Mouse (Mus musculus): ENCODE data around the gene Rbpjl. TPM values are rescaled to one million over a fixed set of nuclear protein-coding genes. Genes with fewer than 3 reads are reported as not detected.
A peak's percentile ranks its signal among the peaks of the same experiment; 100 is the strongest.

The Rbpjl gene
- polyA plus RNA-seq, 1 experiment from 2014 or later: 0.14 TPM

- Histone ChIP-seq H3K9me3 (ENCODE audit: control insufficient read depth, low read depth, low read length) (no peaks in the 10 kb centered on the region), H3K36me3 (ENCODE audit: control insufficient read depth, insufficient read depth, low read length) (no peaks in the 10 kb centered on the region), H3K4me2 (replicated peaks; ENCODE audit: low read depth, low read length) (no peak overlapping the region), H3K4me3 (ENCODE audit: low read depth, low read length) (no peak overlapping the region), H3K27me3 (ENCODE audit: control insufficient read depth, insufficient read depth, low read length) (no peaks in the 10 kb centered on the region), H3K4me1 (ENCODE audit: control insufficient read depth, insufficient read depth, low read length) (peaks cover 85% of the 10 kb centered on the region), H3K9ac (replicated peaks; ENCODE audit: low read depth, low read length) (no peak overlapping the region), H3K27ac (ENCODE audit: low read length) (peak overlapping the region; percentile 82; the same call in 1 of the 2 replicates)
- ATAC-seq (ENCODE audit: insufficient number of reproducible peaks, insufficient read depth, low FRiP score, low read depth): no peak
- WGBS: 35% methylated on average over 5 of the region's 5 CpGs
These were observed 32.5 kb downstream of the Rbpjl start for GRCm38 (mm10) chr2:164435216-164436090.

GRCm38 (mm10) chr2:164436215-164436913 is 33.4 kb downstream of the Rbpjl start:
- no peak for ATAC-seq (ENCODE audit: insufficient number of reproducible peaks, insufficient read depth, low FRiP score, low read depth)
- Histone ChIP-seq H3K4me2 (replicated peaks; ENCODE audit: low read depth, low read length) (peak overlapping the region; percentile 26), H3K4me3 (ENCODE audit: low read depth, low read length) (no peak overlapping the region), H3K36me3 (ENCODE audit: control insufficient read depth, insufficient read depth, low read length) (no peaks in the 10 kb centered on the region), H3K9ac (replicated peaks; ENCODE audit: low read depth, low read length) (0 out of 2 replicates have a peak overlapping the region, but pooled peaks have one; percentile 10), H3K27ac (ENCODE audit: low read length) (peak overlapping the region; percentile 82), H3K4me1 (ENCODE audit: control insufficient read depth, insufficient read depth, low read length) (peaks cover 77% of the 10 kb centered on the region), H3K9me3 (ENCODE audit: control insufficient read depth, low read depth, low read length) (no peaks in the 10 kb centered on the region), H3K27me3 (ENCODE audit: control insufficient read depth, insufficient read depth, low read length) (no peaks in the 10 kb centered on the region)
- 25% methylated on average over 8 of the region's 8 CpGs for WGBS

- 41% methylated on average over 3 of the region's 3 CpGs for WGBS
- H3K27ac ChIP-seq (ENCODE audit: low read length): peak overlapping the region; percentile 82; the same call in 1 of the 2 replicates
- H3K36me3 ChIP-seq (ENCODE audit: control insufficient read depth, insufficient read depth, low read length): no peaks in the 10 kb centered on the region
- 0 out of 2 replicates have a peak overlapping the region, but pooled peaks have one; percentile 10 for H3K9ac ChIP-seq (replicated peaks; ENCODE audit: low read depth, low read length)
- H3K9me3 ChIP-seq (ENCODE audit: control insufficient read depth, low read depth, low read length): no peaks in the 10 kb centered on the region
- no peak overlapping the region for H3K4me3 ChIP-seq (ENCODE audit: low read depth, low read length)
- ATAC-seq (ENCODE audit: insufficient number of reproducible peaks, insufficient read depth, low FRiP score, low read depth): peak; percentile 34; the same call in 1 of the 2 replicates
- peaks cover 76% of the 10 kb centered on the region for H3K4me1 ChIP-seq (ENCODE audit: control insufficient read depth, insufficient read depth, low read length)
- no peaks in the 10 kb centered on the region for H3K27me3 ChIP-seq (ENCODE audit: control insufficient read depth, insufficient read depth, low read length)
- peak overlapping the region; percentile 26 for H3K4me2 ChIP-seq (replicated peaks; ENCODE audit: low read depth, low read length)
These were observed 34.0 kb downstream of the Rbpjl start for GRCm38 (mm10) chr2:164436961-164437360.

GRCm38 (mm10) chr2:164437710-164438109 is 34.8 kb downstream of the Rbpjl start:
- peak overlapping the region; percentile 26 for H3K4me2 ChIP-seq (replicated peaks; ENCODE audit: low read depth, low read length)
- peak overlapping the region; percentile 86 for H3K27ac ChIP-seq (ENCODE audit: low read length)
- ATAC-seq (ENCODE audit: insufficient number of reproducible peaks, insufficient read depth, low FRiP score, low read depth): no peak
- H3K4me1 ChIP-seq (ENCODE audit: control insufficient read depth, insufficient read depth, low read length): peaks cover 69% of the 10 kb centered on the region
- no peak overlapping the region for H3K4me3 ChIP-seq (ENCODE audit: low read depth, low read length)
- H3K9me3 ChIP-seq (ENCODE audit: control insufficient read depth, low read depth, low read length): no peaks in the 10 kb centered on the region
- H3K9ac ChIP-seq (replicated peaks; ENCODE audit: low read depth, low read length): 0 out of 2 replicates have a peak overlapping the region, but pooled peaks have one; percentile 6
- H3K36me3 ChIP-seq (ENCODE audit: control insufficient read depth, insufficient read depth, low read length): no peaks in the 10 kb centered on the region
- 40% methylated on average over 6 of the region's 6 CpGs for WGBS
- no peaks in the 10 kb centered on the region for H3K27me3 ChIP-seq (ENCODE audit: control insufficient read depth, insufficient read depth, low read length)

GRCm38 (mm10) chr2:164438257-164438656 is 35.3 kb downstream of the Rbpjl start:
- Histone ChIP-seq H3K4me3 (ENCODE audit: low read depth, low read length) (no peak overlapping the region), H3K9ac (replicated peaks; ENCODE audit: low read depth, low read length) (no peak overlapping the region), H3K27ac (ENCODE audit: low read length) (peak overlapping the region; percentile 86; the same call in 1 of the 2 replicates), H3K36me3 (ENCODE audit: control insufficient read depth, insufficient read depth, low read length) (no peaks in the 10 kb centered on the region), H3K9me3 (ENCODE audit: control insufficient read depth, low read depth, low read length) (no peaks in the 10 kb centered on the region), H3K4me1 (ENCODE audit: control insufficient read depth, insufficient read depth, low read length) (peaks cover 63% of the 10 kb centered on the region), H3K27me3 (ENCODE audit: control insufficient read depth, insufficient read depth, low read length) (no peaks in the 10 kb centered on the region), H3K4me2 (replicated peaks; ENCODE audit: low read depth, low read length) (peak overlapping the region; percentile 13)
- ATAC-seq (ENCODE audit: insufficient number of reproducible peaks, insufficient read depth, low FRiP score, low read depth): peak; percentile 51
- 32% methylated on average over 8 of the region's 8 CpGs for WGBS

- no peaks in the 10 kb centered on the region for H3K36me3 ChIP-seq (ENCODE audit: control insufficient read depth, insufficient read depth, low read length)
- ATAC-seq (ENCODE audit: insufficient number of reproducible peaks, insufficient read depth, low FRiP score, low read depth): no peak
- H3K4me1 ChIP-seq (ENCODE audit: control insufficient read depth, insufficient read depth, low read length): peaks cover 62% of the 10 kb centered on the region
- H3K4me2 ChIP-seq (replicated peaks; ENCODE audit: low read depth, low read length): no peak overlapping the region; the same call in 1 of the 2 replicates
- 50% methylated on average over 3 of the region's 3 CpGs for WGBS
- H3K4me3 ChIP-seq (ENCODE audit: low read depth, low read length): no peak overlapping the region
- H3K9me3 ChIP-seq (ENCODE audit: control insufficient read depth, low read depth, low read length): no peaks in the 10 kb centered on the region
- no peaks in the 10 kb centered on the region for H3K27me3 ChIP-seq (ENCODE audit: control insufficient read depth, insufficient read depth, low read length)
- no peak overlapping the region for H3K9ac ChIP-seq (replicated peaks; ENCODE audit: low read depth, low read length)
- H3K27ac ChIP-seq (ENCODE audit: low read length): peak overlapping the region; percentile 3; the same call in 1 of the 2 replicates
These were observed 36.1 kb downstream of the Rbpjl start for GRCm38 (mm10) chr2:164439001-164439421.

GRCm38 (mm10) chr2:164440314-164440713 is 37.4 kb downstream of the Rbpjl start:
- Histone ChIP-seq H3K9ac (replicated peaks; ENCODE audit: low read depth, low read length) (no peak overlapping the region), H3K36me3 (ENCODE audit: control insufficient read depth, insufficient read depth, low read length) (no peaks in the 10 kb centered on the region), H3K9me3 (ENCODE audit: control insufficient read depth, low read depth, low read length) (no peaks in the 10 kb centered on the region), H3K4me1 (ENCODE audit: control insufficient read depth, insufficient read depth, low read length) (peaks cover 49% of the 10 kb centered on the region), H3K27me3 (ENCODE audit: control insufficient read depth, insufficient read depth, low read length) (no peaks in the 10 kb centered on the region), H3K27ac (ENCODE audit: low read length) (no peak overlapping the region), H3K4me2 (replicated peaks; ENCODE audit: low read depth, low read length) (peak overlapping the region; percentile 65; the same call in 1 of the 2 replicates), H3K4me3 (ENCODE audit: low read depth, low read length) (no peak overlapping the region)
- WGBS: 52% methylated on average over 5 of the region's 5 CpGs
- ATAC-seq (ENCODE audit: insufficient number of reproducible peaks, insufficient read depth, low FRiP score, low read depth): no peak

GRCm38 (mm10) chr2:164441155-164441554 is 38.2 kb downstream of the Rbpjl start:
- Histone ChIP-seq H3K4me2 (replicated peaks; ENCODE audit: low read depth, low read length) (peak overlapping the region; percentile 65), H3K27ac (ENCODE audit: low read length) (no peak overlapping the region; the same call in 1 of the 2 replicates), H3K9me3 (ENCODE audit: control insufficient read depth, low read depth, low read length) (no peaks in the 10 kb centered on the region), H3K4me1 (ENCODE audit: control insufficient read depth, insufficient read depth, low read length) (peaks cover 43% of the 10 kb centered on the region; the same call in 1 of the 2 replicates), H3K36me3 (ENCODE audit: control insufficient read depth, insufficient read depth, low read length) (no peaks in the 10 kb centered on the region), H3K9ac (replicated peaks; ENCODE audit: low read depth, low read length) (no peak overlapping the region), H3K4me3 (ENCODE audit: low read depth, low read length) (peak overlapping the region; percentile 64), H3K27me3 (ENCODE audit: control insufficient read depth, insufficient read depth, low read length) (no peaks in the 10 kb centered on the region)
- 38% methylated on average over 8 of the region's 8 CpGs for WGBS
- no peak for ATAC-seq (ENCODE audit: insufficient number of reproducible peaks, insufficient read depth, low FRiP score, low read depth)

Data from stomach, embryonic 14.5 days (tissue).